Mouse (Mus musculus) spleen, adult 2 months (tissue): ENCODE results near the gene Maml2. TPM values are rescaled to one million over a fixed set of nuclear protein-coding genes. Genes with fewer than 3 reads are reported as not detected.

Experiments used
- DNase-seq, 2 experiments: peaks; one replicate each; pipeline versions ENCODE4 v3.0.0 to v3.0.0-alpha.2; 2012 to 2021; ENCODE audit warnings: low spot score in 2 of 2, low read depth in 1 of 2
- H3K27ac ChIP-seq: fragments of 200-500 bp; 2 replicates; pipeline ENCODE4 v1.5.1; 2012; ENCODE audit warnings: low read length, inconsistent platforms; ENCODE audit not compliant: insufficient read depth
- H3K27me3 ChIP-seq: fragments of 200-500 bp; 2 replicates; pipeline ENCODE4 v1.6.1; 2012; ENCODE audit warnings: mild to moderate bottlenecking, moderate library complexity, low read length, inconsistent platforms; ENCODE audit not compliant: control insufficient read depth, insufficient read depth
- H3K36me3 ChIP-seq: fragments of 200-500 bp; 2 replicates; pipeline ENCODE4 v1.6.1; 2012; ENCODE audit warnings: mild to moderate bottlenecking, low read length, inconsistent platforms; ENCODE audit not compliant: control insufficient read depth, insufficient read depth
- H3K4me1 ChIP-seq: fragments of 200-500 bp; 2 replicates; pipeline ENCODE4 v1.6.1; 2011; ENCODE audit warnings: inconsistent platforms; ENCODE audit not compliant: control insufficient read depth, insufficient read depth, insufficient read length
- H3K4me3 ChIP-seq: fragments of 200-500 bp; 2 replicates; pipeline ENCODE4 v1.5.1; 2011; ENCODE audit warnings: mild to moderate bottlenecking, inconsistent platforms; ENCODE audit not compliant: insufficient read depth, insufficient read length; ENCODE audit errors: extremely low read depth
- CTCF ChIP-seq: fragments of 200-500 bp; IDR thresholded peaks from 2 replicates; pipeline ENCODE4 v1.5.1; 2011; ENCODE audit warnings: mild to moderate bottlenecking, inconsistent platforms; ENCODE audit not compliant: insufficient read depth, insufficient read length, insufficient replicate concordance; ENCODE audit errors: extremely low read depth
- POLR2A ChIP-seq: fragments of 200-500 bp; IDR thresholded peaks from 2 replicates; pipeline ENCODE4 v1.6.1; 2011; ENCODE audit warnings: low read depth, low read length, inconsistent platforms
- WGBS: fragments of 180-500 bp; shearing (Covaris S2); methylation state at CpG from one replicate; pipeline ENCODE4 v1.1.7; 2018; 5-methylcytosine and 5-hydroxymethylcytosine counted together
- polyA plus RNA-seq: library from polyadenylated mRNA; depleted of rRNA; stranded (reverse); fragments of >200 nt; gene quantifications from 2 replicates; pipeline ENCODE4 v1.2.3, GENCODE M21; 2012

Gene Maml2
- polyA plus RNA-seq, 1 experiment = 9.4 TPM

- Histone ChIP-seq H3K36me3 (no peaks in the 10 kb centered on the region), H3K4me3 (no peak overlapping the region), H3K4me1 (peaks cover 13% of the 10 kb centered on the region), H3K27ac (no peak overlapping the region), H3K27me3 (no peaks in the 10 kb centered on the region)
- WGBS = 75% methylated on average over 1 of the region's 1 CpGs
- DNase-seq = no peak
- no peak for TF ChIP-seq CTCF
- TF ChIP-seq POLR2A = no peak
Measured at GRCm38 (mm10) chr9:13446236-13446635, 148.5 kb downstream of the Maml2 start.

GRCm38 (mm10) chr9:13446703-13447285, 149.0 kb downstream of the Maml2 start, which contains the start of gene Gm17571:
Gene Gm17571 (minus strand): TSS chr9:13446753.
- Histone ChIP-seq H3K4me1 (peaks cover 13% of the 10 kb centered on the region), H3K36me3 (no peaks in the 10 kb centered on the region), H3K27ac (no peak within 1 kb of the TSS), H3K4me3 (no peak within 1 kb of the TSS), H3K27me3 (no peaks in the 10 kb centered on the region)
- TF ChIP-seq POLR2A (no peak), CTCF (no peak)
- WGBS = 66% methylated on average over 4 of the region's 4 CpGs
- no peak for DNase-seq

GRCm38 (mm10) chr9:13448716-13449115, 151.0 kb downstream of the Maml2 start:
- DNase-seq = no peak
- Histone ChIP-seq H3K4me3 (no peak overlapping the region), H3K36me3 (no peaks in the 10 kb centered on the region), H3K27ac (no peak overlapping the region), H3K4me1 (peaks cover 13% of the 10 kb centered on the region), H3K27me3 (no peaks in the 10 kb centered on the region)
- WGBS = 87% methylated on average over 3 of the region's 3 CpGs
- no peak for TF ChIP-seq CTCF
- no peak for TF ChIP-seq POLR2A

- no peak for TF ChIP-seq POLR2A
- no peak for TF ChIP-seq CTCF
- no peaks in the 10 kb centered on the region for H3K36me3 ChIP-seq
- no peak overlapping the region for H3K4me3 ChIP-seq
- no peaks in the 10 kb centered on the region for H3K27me3 ChIP-seq
- no peak for DNase-seq
- no peak overlapping the region for H3K27ac ChIP-seq
- WGBS = 85% methylated on average over 7 of the region's 7 CpGs
- H3K4me1 ChIP-seq = peaks cover 3% of the 10 kb centered on the region; the same call in 1 of the 2 replicates
Measured at GRCm38 (mm10) chr9:13454651-13455123, 156.9 kb downstream of the Maml2 start.

- TF ChIP-seq POLR2A = no peak
- TF ChIP-seq CTCF = no peak
Measured at GRCm38 (mm10) chr9:13455231-13455630, 157.5 kb downstream of the Maml2 start.

GRCm38 (mm10) chr9:13457774-13458173, 160.0 kb downstream of the Maml2 start:
- Histone ChIP-seq H3K27ac (no peak overlapping the region), H3K36me3 (no peaks in the 10 kb centered on the region), H3K27me3 (no peaks in the 10 kb centered on the region), H3K4me3 (no peak overlapping the region), H3K4me1 (peaks cover 3% of the 10 kb centered on the region; the same call in 1 of the 2 replicates)
- WGBS = 92% methylated on average over 6 of the region's 6 CpGs
- DNase-seq = no peak
- TF ChIP-seq CTCF (no peak), POLR2A (no peak)

More at GRCm38 (mm10) chr9:13455231-13455630, 157.5 kb downstream of the Maml2 start:
- no peaks in the 10 kb centered on the region for H3K27me3 ChIP-seq
- H3K4me3 ChIP-seq = no peak overlapping the region
- no peak for DNase-seq
- no peaks in the 10 kb centered on the region for H3K36me3 ChIP-seq
- WGBS = 84% methylated on average over 1 of the region's 1 CpGs
- H3K4me1 ChIP-seq = peaks cover 3% of the 10 kb centered on the region; the same call in 1 of the 2 replicates
- H3K27ac ChIP-seq = no peak overlapping the region

- H3K36me3 ChIP-seq = no peaks in the 10 kb centered on the region
- 71% methylated on average over 1 of the region's 1 CpGs for WGBS
- H3K4me1 ChIP-seq = peaks cover 3% of the 10 kb centered on the region; the same call in 1 of the 2 replicates
- H3K27me3 ChIP-seq = no peaks in the 10 kb centered on the region
- H3K4me3 ChIP-seq = no peak overlapping the region
- TF ChIP-seq POLR2A (no peak), CTCF (no peak)
- no peak overlapping the region for H3K27ac ChIP-seq
- DNase-seq = no peak
Measured at GRCm38 (mm10) chr9:13459371-13459770, 161.6 kb downstream of the Maml2 start.
